Mouse (Mus musculus) cerebellum, postnatal 4 days (tissue): ENCODE measurements around the gene Qrich1.

ENCODE experiments used
- DNase-seq, 2 experiments: peaks; one replicate each; pipeline ENCODE4 v3.0.0; 2022; ENCODE audit warnings: low spot score in 2 of 2, mixed read lengths in 1 of 2

Qrich1 gene

GRCm38 (mm10) chr9:108563671-108564070 lies 47.1 kb downstream of the Qrich1 start:
- DNase-seq: no peak

- DNase-seq: no peak
Observed at GRCm38 (mm10) chr9:108564131-108564530, 47.5 kb downstream of the Qrich1 start.

GRCm38 (mm10) chr9:108565881-108566814 lies 49.5 kb downstream of the Qrich1 start:
- DNase-seq: no peak

GRCm38 (mm10) chr9:108566815-108567776 lies 50.5 kb downstream of the Qrich1 start, which contains the start of gene Ndufaf3:
TSS of gene Ndufaf3 (minus strand) at chr9:108567434.
- DNase-seq: peak; percentile 89 to 96

GRCm38 (mm10) chr9:108567931-108568419 lies 51.4 kb downstream of the Qrich1 start:
- peak in 1 of 2 experiments; percentile 19 for DNase-seq

- no peak for DNase-seq
Observed at GRCm38 (mm10) chr9:108568511-108568921, 51.9 kb downstream of the Qrich1 start.

- DNase-seq: peak; percentile 79 to 88
Observed at GRCm38 (mm10) chr9:108569381-108570206, 53.0 kb downstream of the Qrich1 start, which contains the start of gene Dalrd3. TSS of gene Dalrd3 (plus strand) at chr9:108569886.

GRCm38 (mm10) chr9:108570207-108570896 lies 53.7 kb downstream of the Qrich1 start:
- DNase-seq: peak; percentile 65 to 78

- DNase-seq: no peak
Observed at GRCm38 (mm10) chr9:108571401-108571973, 54.9 kb downstream of the Qrich1 start.

GRCm38 (mm10) chr9:108572321-108572720 lies 55.7 kb downstream of the Qrich1 start:
- no peak for DNase-seq

- peak in 1 of 2 experiments; percentile 80 for DNase-seq
Observed at GRCm38 (mm10) chr9:108573774-108574690, 57.4 kb downstream of the Qrich1 start.

GRCm38 (mm10) chr9:108574921-108575320 lies 58.3 kb downstream of the Qrich1 start:
- DNase-seq: no peak

- DNase-seq: no peak
Observed at GRCm38 (mm10) chr9:108575321-108576297, 59.0 kb downstream of the Qrich1 start.

- DNase-seq: no peak
Observed at GRCm38 (mm10) chr9:108577025-108577424, 60.4 kb downstream of the Qrich1 start.

- DNase-seq: peak in 1 of 2 experiments; percentile 61
Observed at GRCm38 (mm10) chr9:108577934-108578544, 61.4 kb downstream of the Qrich1 start.

- peak; percentile 88 to 92 for DNase-seq
Observed at GRCm38 (mm10) chr9:108578545-108579343, 62.1 kb downstream of the Qrich1 start, which contains the start of gene Wdr6. TSS of gene Wdr6 (minus strand) at chr9:108578739.
